Mouse (Mus musculus) heart, embryonic 12.5 days (tissue): ENCODE results near the gene Gfod1. TPM values are rescaled to one million over a fixed set of nuclear protein-coding genes. Genes with fewer than 3 reads are reported as not detected.
A peak's percentile ranks its signal among the peaks of the same experiment; 100 is the strongest.

Experiments
- ATAC-seq: fragments of 200-750 bp; cut with Nextera tagmentation; 2 replicates; pipeline ENCODE4 v1.8.0; 2017; ENCODE audit warnings: moderate TSS enrichment, moderate library complexity; ENCODE audit not compliant: insufficient number of reproducible peaks, low FRiP score
- H3K27ac ChIP-seq: fragments of 300-500 bp; sonication (generic); 2 replicates; pipeline ENCODE4 v1.5.1; 2016; ENCODE audit warnings: mild to moderate bottlenecking, moderate library complexity; ENCODE audit not compliant: poor library complexity, severe bottlenecking
- H3K27me3 ChIP-seq: fragments of 300-500 bp; sonication (generic); replicated peaks from 2 replicates; pipeline ENCODE4 v1.6.1; 2016; ENCODE audit warnings: mild to moderate bottlenecking, moderate library complexity
- H3K36me3 ChIP-seq: fragments of 300-500 bp; sonication (generic); 2 replicates; pipeline ENCODE4 v1.6.1; 2016; ENCODE audit warnings: mild to moderate bottlenecking, moderate library complexity
- H3K4me1 ChIP-seq: fragments of 300-500 bp; sonication (generic); replicated peaks from 2 replicates; pipeline ENCODE4 v1.6.1; 2016; ENCODE audit warnings: mild to moderate bottlenecking
- H3K4me2 ChIP-seq: fragments of 300-500 bp; sonication (generic); 2 replicates; pipeline ENCODE4 v1.6.1; 2016; ENCODE audit warnings: mild to moderate bottlenecking, moderate library complexity
- H3K4me3 ChIP-seq: fragments of 300-500 bp; sonication (generic); 2 replicates; pipeline ENCODE4 v1.5.1; 2016; ENCODE audit warnings: mild to moderate bottlenecking
- H3K9ac ChIP-seq: fragments of 300-500 bp; sonication (generic); 2 replicates; pipeline ENCODE4 v1.6.1; 2016; ENCODE audit warnings: mild to moderate bottlenecking, moderate library complexity
- H3K9me3 ChIP-seq: fragments of 300-500 bp; sonication (generic); replicated peaks from 2 replicates; pipeline ENCODE4 v1.6.1; 2016; ENCODE audit warnings: mild to moderate bottlenecking, moderate library complexity
- WGBS: fragments of 180-500 bp; shearing (Covaris S2); methylation state at CpG from one replicate; pipeline ENCODE4 v1.1.7; 2016; 5-methylcytosine and 5-hydroxymethylcytosine counted together
- polyA plus RNA-seq: library from polyadenylated mRNA; unstranded; fragments of >200 nt; fragmentation: Nextera tagmentation; extraction: Ambion mirVana; gene quantifications from 2 replicates; pipeline ENCODE4 v1.2.1, GENCODE M21; 2016

The Gfod1 gene
- polyA plus RNA-seq, 1 experiment from 2014 or later: 0.98 TPM

- Histone ChIP-seq H3K27me3 (no peaks in the 10 kb centered on the region), H3K36me3 (no peaks in the 10 kb centered on the region), H3K9me3 (no peaks in the 10 kb centered on the region), H3K4me2 (no peak overlapping the region), H3K9ac (no peak overlapping the region), H3K27ac (peak overlapping the region; percentile 89), H3K4me1 (peaks cover 86% of the 10 kb centered on the region), H3K4me3 (no peak overlapping the region)
- WGBS: 36% methylated on average over 4 of the region's 4 CpGs
- ATAC-seq: no peak
Observed at GRCm38 (mm10) chr13:43230842-43231241, 73.1 kb downstream of the Gfod1 start.

DNA sequence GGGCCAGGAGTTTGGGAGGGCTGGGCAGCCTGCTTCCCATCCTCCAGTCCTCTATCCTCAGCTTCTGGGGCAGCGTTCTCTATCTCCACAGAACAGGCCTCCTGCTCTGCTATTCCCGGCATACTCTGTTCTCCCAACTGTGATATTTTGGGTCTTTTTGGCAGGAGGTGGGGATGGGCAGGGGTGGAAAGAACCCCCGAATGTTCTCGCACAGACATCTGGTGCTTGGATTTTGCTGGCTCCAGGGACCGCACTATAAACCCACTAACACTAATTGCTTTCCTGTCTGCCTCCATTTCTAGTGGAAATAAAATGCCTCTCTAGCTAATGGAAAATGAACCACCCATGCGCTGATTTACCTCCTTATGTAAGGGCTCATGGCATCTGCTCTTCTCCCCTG is 73.7 kb downstream of the Gfod1 start:
- ATAC-seq: no peak
- Histone ChIP-seq H3K4me2 (no peak overlapping the region), H3K9me3 (no peaks in the 10 kb centered on the region), H3K27me3 (no peaks in the 10 kb centered on the region), H3K9ac (no peak overlapping the region), H3K4me1 (peaks cover 85% of the 10 kb centered on the region), H3K4me3 (no peak overlapping the region), H3K36me3 (no peaks in the 10 kb centered on the region), H3K27ac (peak overlapping the region; percentile 89)
- 37% methylated on average over 6 of the region's 6 CpGs for WGBS

- no peak overlapping the region for H3K4me2 ChIP-seq
- H3K9me3 ChIP-seq: peaks cover 2% of the 10 kb centered on the region; the same call in 1 of the 2 replicates
- peaks cover 80% of the 10 kb centered on the region for H3K4me1 ChIP-seq
- H3K4me3 ChIP-seq: no peak overlapping the region
- no peak overlapping the region for H3K9ac ChIP-seq
- 21% methylated on average over 3 of the region's 3 CpGs for WGBS
- peak; percentile 61 for ATAC-seq
- H3K27me3 ChIP-seq: no peaks in the 10 kb centered on the region
- H3K27ac ChIP-seq: peak overlapping the region; percentile 89
- H3K36me3 ChIP-seq: no peaks in the 10 kb centered on the region
Observed at GRCm38 (mm10) chr13:43229767-43230166, 74.2 kb downstream of the Gfod1 start.

- Histone ChIP-seq H3K4me1 (peaks cover 74% of the 10 kb centered on the region), H3K4me3 (no peak overlapping the region), H3K27me3 (no peaks in the 10 kb centered on the region), H3K4me2 (no peak overlapping the region), H3K9me3 (peaks cover 6% of the 10 kb centered on the region; the same call in 1 of the 2 replicates), H3K27ac (no peak overlapping the region), H3K9ac (no peak overlapping the region), H3K36me3 (no peaks in the 10 kb centered on the region)
- 27% methylated on average over 6 of the region's 6 CpGs for WGBS
- ATAC-seq: no peak
Observed at GRCm38 (mm10) chr13:43228141-43228540, 75.8 kb downstream of the Gfod1 start.

DNA sequence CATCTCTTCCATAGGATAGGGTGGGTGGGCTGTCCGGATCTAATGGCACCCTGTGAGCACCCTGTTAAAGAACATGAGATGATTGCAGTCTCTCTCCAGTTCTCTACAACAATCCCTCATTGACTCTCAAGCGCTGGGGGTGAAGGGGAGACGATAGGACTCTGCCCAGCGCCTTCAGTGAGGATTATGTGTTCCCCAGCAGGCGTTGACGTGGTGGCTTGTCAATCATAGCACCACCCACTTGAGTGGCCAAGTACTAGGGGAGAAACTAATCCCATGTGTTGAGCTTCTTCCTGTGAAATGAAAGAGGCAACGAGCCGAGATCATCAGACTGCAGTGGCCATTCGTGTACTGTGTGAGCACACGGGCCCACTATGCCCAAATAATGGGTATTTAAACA is 77.9 kb downstream of the Gfod1 start:
- WGBS: 32% methylated on average over 10 of the region's 10 CpGs
- Histone ChIP-seq H3K27ac (peak overlapping the region; percentile 47; the same call in 1 of the 2 replicates), H3K27me3 (no peaks in the 10 kb centered on the region), H3K9ac (no peak overlapping the region), H3K9me3 (peaks cover 6% of the 10 kb centered on the region; the same call in 1 of the 2 replicates), H3K4me2 (peak overlapping the region; percentile 22), H3K36me3 (no peaks in the 10 kb centered on the region), H3K4me1 (peaks cover 56% of the 10 kb centered on the region), H3K4me3 (no peak overlapping the region)
- 0 out of 2 replicates have a peak, but pooled peaks have one; percentile 34 for ATAC-seq

GRCm38 (mm10) chr13:43225161-43225560 is 78.8 kb downstream of the Gfod1 start:
- no peak overlapping the region for H3K27ac ChIP-seq
- no peak overlapping the region for H3K4me2 ChIP-seq
- WGBS: 75% methylated on average over 5 of the region's 5 CpGs
- H3K36me3 ChIP-seq: no peaks in the 10 kb centered on the region
- no peak overlapping the region for H3K4me3 ChIP-seq
- H3K27me3 ChIP-seq: no peaks in the 10 kb centered on the region
- peaks cover 47% of the 10 kb centered on the region for H3K4me1 ChIP-seq
- H3K9me3 ChIP-seq: peaks cover 6% of the 10 kb centered on the region; the same call in 1 of the 2 replicates
- H3K9ac ChIP-seq: no peak overlapping the region
- no peak for ATAC-seq

GRCm38 (mm10) chr13:43222084-43222483 is 81.9 kb downstream of the Gfod1 start:
- H3K4me2 ChIP-seq: no peak overlapping the region
- peaks cover 6% of the 10 kb centered on the region; the same call in 1 of the 2 replicates for H3K9me3 ChIP-seq
- WGBS: 88% methylated on average over 1 of the region's 1 CpGs
- no peaks in the 10 kb centered on the region for H3K27me3 ChIP-seq
- H3K27ac ChIP-seq: no peak overlapping the region
- H3K9ac ChIP-seq: no peak overlapping the region
- peaks cover 42% of the 10 kb centered on the region for H3K4me1 ChIP-seq
- H3K4me3 ChIP-seq: no peak overlapping the region
- no peaks in the 10 kb centered on the region for H3K36me3 ChIP-seq
- ATAC-seq: no peak

DNA sequence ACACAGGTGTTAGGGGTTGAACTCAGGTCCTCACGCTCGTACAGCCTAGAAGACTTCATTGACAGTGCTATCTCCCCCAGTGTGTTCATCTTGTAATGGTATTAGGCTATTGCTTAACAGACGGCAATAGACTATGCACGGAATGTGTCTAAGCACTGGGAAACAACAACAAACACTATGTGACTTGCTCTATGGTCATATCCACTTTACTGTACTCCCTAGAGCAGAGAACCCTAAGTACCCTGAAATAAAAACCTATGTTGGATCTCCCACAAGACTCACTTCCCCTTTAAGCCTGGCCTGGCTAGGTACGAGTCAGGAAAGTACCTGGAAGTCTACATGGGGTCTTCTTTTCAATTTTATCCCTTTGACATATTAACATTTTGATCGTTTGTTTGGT is 82.7 kb downstream of the Gfod1 start:
- Histone ChIP-seq H3K4me2 (no peak overlapping the region), H3K27ac (no peak overlapping the region), H3K9ac (no peak overlapping the region), H3K27me3 (no peaks in the 10 kb centered on the region), H3K36me3 (no peaks in the 10 kb centered on the region), H3K4me1 (peaks cover 38% of the 10 kb centered on the region), H3K4me3 (no peak overlapping the region), H3K9me3 (peaks cover 6% of the 10 kb centered on the region; the same call in 1 of the 2 replicates)
- 81% methylated on average over 6 of the region's 6 CpGs for WGBS
- ATAC-seq: no peak

DNA sequence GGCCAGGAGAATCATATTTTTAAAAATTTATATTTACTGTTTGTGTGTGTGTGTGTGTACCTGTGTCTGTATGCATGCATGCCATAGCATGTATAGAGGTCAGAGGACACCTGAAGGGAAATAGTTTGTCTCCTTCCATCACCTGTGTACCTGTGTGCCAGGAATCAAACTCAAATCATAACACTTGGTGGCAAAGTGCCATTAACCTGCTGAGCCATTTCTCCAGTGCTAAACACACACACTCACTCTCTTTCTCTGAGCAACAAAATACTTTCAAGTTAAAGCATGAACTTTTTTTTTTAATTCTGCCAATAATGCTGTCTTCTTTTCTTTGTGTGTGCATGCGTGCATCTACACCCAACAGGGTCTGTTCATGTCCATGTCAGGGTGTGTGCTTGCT is 83.3 kb downstream of the Gfod1 start:
- 95% methylated on average over 1 of the region's 1 CpGs for WGBS
- no peak overlapping the region for H3K4me3 ChIP-seq
- H3K27me3 ChIP-seq: no peaks in the 10 kb centered on the region
- peaks cover 38% of the 10 kb centered on the region for H3K4me1 ChIP-seq
- H3K9me3 ChIP-seq: peaks cover 6% of the 10 kb centered on the region; the same call in 1 of the 2 replicates
- no peak overlapping the region for H3K27ac ChIP-seq
- no peaks in the 10 kb centered on the region for H3K36me3 ChIP-seq
- no peak overlapping the region for H3K9ac ChIP-seq
- H3K4me2 ChIP-seq: no peak overlapping the region
- no peak for ATAC-seq

DNA sequence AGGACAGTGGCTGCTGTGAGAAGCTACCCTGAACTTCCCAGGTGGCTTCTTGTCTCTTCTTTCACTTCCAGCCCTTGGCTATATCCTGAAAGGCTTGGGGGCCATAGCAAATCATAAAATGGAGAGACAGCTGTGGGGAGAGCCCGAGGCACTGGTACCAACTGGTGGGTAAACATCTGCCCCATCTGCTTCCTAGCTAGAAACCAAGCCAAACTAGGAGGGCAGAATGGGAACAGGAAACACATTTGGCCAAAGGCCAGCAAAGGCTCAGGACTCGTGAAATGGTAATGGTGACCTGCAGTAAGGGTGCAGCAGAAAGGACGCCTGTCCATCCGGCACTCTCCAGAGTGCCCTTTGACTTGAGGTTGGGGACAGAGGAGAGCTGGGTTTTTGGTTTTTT is 85.2 kb downstream of the Gfod1 start:
- 62% methylated on average over 4 of the region's 4 CpGs for WGBS
- no peak for ATAC-seq
- no peak overlapping the region for H3K4me3 ChIP-seq
- H3K9ac ChIP-seq: no peak overlapping the region
- no peaks in the 10 kb centered on the region for H3K36me3 ChIP-seq
- H3K9me3 ChIP-seq: no peaks in the 10 kb centered on the region
- H3K27me3 ChIP-seq: no peaks in the 10 kb centered on the region
- no peak overlapping the region for H3K27ac ChIP-seq
- no peak overlapping the region for H3K4me2 ChIP-seq
- H3K4me1 ChIP-seq: peaks cover 41% of the 10 kb centered on the region

DNA sequence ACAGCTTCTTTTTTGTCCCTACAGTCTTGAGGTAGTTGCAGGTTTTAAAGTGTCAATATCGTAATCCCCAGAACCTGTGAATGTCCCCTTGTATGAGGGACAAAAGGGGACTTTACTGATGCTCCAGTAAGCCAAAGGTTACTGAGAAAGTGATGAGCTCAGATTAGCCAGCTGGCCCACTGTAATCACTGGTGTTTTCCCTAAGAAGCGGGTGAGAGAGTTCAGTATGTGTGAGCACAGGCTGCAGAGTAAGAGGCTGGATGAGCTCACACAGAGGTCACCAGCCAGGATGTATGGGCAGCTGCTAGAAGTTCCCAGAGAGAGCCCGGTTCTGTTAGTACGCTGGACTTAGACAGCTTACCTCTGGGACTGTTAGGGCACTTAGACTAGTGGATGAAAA is 85.7 kb downstream of the Gfod1 start:
- Histone ChIP-seq H3K27ac (no peak overlapping the region), H3K4me2 (no peak overlapping the region), H3K9ac (no peak overlapping the region), H3K9me3 (no peaks in the 10 kb centered on the region), H3K4me3 (no peak overlapping the region), H3K4me1 (peaks cover 37% of the 10 kb centered on the region), H3K27me3 (no peaks in the 10 kb centered on the region), H3K36me3 (no peaks in the 10 kb centered on the region)
- no peak for ATAC-seq
- WGBS: 52% methylated on average over 4 of the region's 4 CpGs

GRCm38 (mm10) chr13:43217686-43218085 is 86.3 kb downstream of the Gfod1 start:
- peaks cover 36% of the 10 kb centered on the region for H3K4me1 ChIP-seq
- no peaks in the 10 kb centered on the region for H3K9me3 ChIP-seq
- H3K4me2 ChIP-seq: no peak overlapping the region
- ATAC-seq: no peak
- H3K27ac ChIP-seq: no peak overlapping the region
- 67% methylated on average over 4 of the region's 4 CpGs for WGBS
- no peak overlapping the region for H3K4me3 ChIP-seq
- H3K27me3 ChIP-seq: no peaks in the 10 kb centered on the region
- H3K36me3 ChIP-seq: no peaks in the 10 kb centered on the region
- H3K9ac ChIP-seq: no peak overlapping the region
